Mouse (Mus musculus): Measurements from ENCODE around the gene Cdk1. TPM values are rescaled to one million over a fixed set of nuclear protein-coding genes. Genes with fewer than 3 reads are reported as not detected.

Gene Cdk1
- polyA plus RNA-seq, 1 experiment: 24.3 TPM

- no peaks in the 10 kb centered on the region for H3K27me3 ChIP-seq (replicated peaks)
- H3K36me3 ChIP-seq (replicated peaks; ENCODE audit: low read length): peaks cover 53% of the 10 kb centered on the region
- H3K4me1 ChIP-seq: peaks cover 7% of the 10 kb centered on the region; the same call in 1 of the 2 replicates
- H3K9me3 ChIP-seq: no peaks in the 10 kb centered on the region
- no peak for TF ChIP-seq GATA1 (IDR thresholded peaks at IDR 0.05; ENCODE audit: borderline replicate concordance, low read length)
- no peak for TF ChIP-seq FLI1 (IDR thresholded peaks at IDR 0.05; ENCODE audit: low read length)
- no peak overlapping the region for H3K4me3 ChIP-seq (replicated peaks)
These were observed 19.5 kb downstream of the Cdk1 start for GRCm38 (mm10) chr10:69333212-69333611.

GRCm38 (mm10) chr10:69331231-69331630, 21.5 kb downstream of the Cdk1 start:
- peaks cover 7% of the 10 kb centered on the region; the same call in 1 of the 2 replicates for H3K4me1 ChIP-seq
- no peaks in the 10 kb centered on the region for H3K27me3 ChIP-seq (replicated peaks)
- peaks cover 33% of the 10 kb centered on the region for H3K36me3 ChIP-seq (replicated peaks; ENCODE audit: low read length)
- no peak for TF ChIP-seq GATA1 (IDR thresholded peaks at IDR 0.05; ENCODE audit: borderline replicate concordance, low read length)
- no peak for TF ChIP-seq FLI1 (IDR thresholded peaks at IDR 0.05; ENCODE audit: low read length)
- no peak overlapping the region for H3K4me3 ChIP-seq (replicated peaks)
- no peaks in the 10 kb centered on the region for H3K9me3 ChIP-seq

- H3K4me1 ChIP-seq: peaks cover 7% of the 10 kb centered on the region; the same call in 1 of the 2 replicates
- peaks cover 7% of the 10 kb centered on the region for H3K36me3 ChIP-seq (replicated peaks; ENCODE audit: low read length)
- TF ChIP-seq FLI1 (IDR thresholded peaks at IDR 0.05; ENCODE audit: low read length) (no peak), GATA1 (IDR thresholded peaks at IDR 0.05; ENCODE audit: borderline replicate concordance, low read length) (no peak)
- H3K9me3 ChIP-seq: no peaks in the 10 kb centered on the region
- H3K27me3 ChIP-seq (replicated peaks): no peaks in the 10 kb centered on the region
- H3K4me3 ChIP-seq (replicated peaks): no peak overlapping the region
These were observed 24.1 kb downstream of the Cdk1 start for GRCm38 (mm10) chr10:69328656-69329046.

GRCm38 (mm10) chr10:69328029-69328655, 24.6 kb downstream of the Cdk1 start:
- Histone ChIP-seq H3K27me3 (replicated peaks) (no peaks in the 10 kb centered on the region), H3K36me3 (replicated peaks; ENCODE audit: low read length) (peaks cover 2% of the 10 kb centered on the region), H3K4me1 (peaks cover 7% of the 10 kb centered on the region; the same call in 1 of the 2 replicates), H3K4me3 (replicated peaks) (no peak overlapping the region), H3K9me3 (no peaks in the 10 kb centered on the region)
- TF ChIP-seq FLI1 (IDR thresholded peaks at IDR 0.05; ENCODE audit: low read length): no peak
- no peak for TF ChIP-seq GATA1 (IDR thresholded peaks at IDR 0.05; ENCODE audit: borderline replicate concordance, low read length)

- H3K27me3 ChIP-seq (replicated peaks): no peaks in the 10 kb centered on the region
- TF ChIP-seq FLI1 (IDR thresholded peaks at IDR 0.05; ENCODE audit: low read length) (no peak), GATA1 (IDR thresholded peaks at IDR 0.05; ENCODE audit: borderline replicate concordance, low read length) (no peak)
These were observed 25.4 kb downstream of the Cdk1 start for GRCm38 (mm10) chr10:69327362-69327761.

GRCm38 (mm10) chr10:69326433-69326832, 26.3 kb downstream of the Cdk1 start:
- no peaks in the 10 kb centered on the region for H3K9me3 ChIP-seq
- TF ChIP-seq GATA1 (IDR thresholded peaks at IDR 0.05; ENCODE audit: borderline replicate concordance, low read length): no peak
- TF ChIP-seq FLI1 (IDR thresholded peaks at IDR 0.05; ENCODE audit: low read length): no peak
- peaks cover 4% of the 10 kb centered on the region for H3K27me3 ChIP-seq (replicated peaks)
- no peaks in the 10 kb centered on the region for H3K36me3 ChIP-seq (replicated peaks; ENCODE audit: low read length)
- no peak overlapping the region for H3K4me3 ChIP-seq (replicated peaks)
- H3K4me1 ChIP-seq: peaks cover 7% of the 10 kb centered on the region

More at GRCm38 (mm10) chr10:69327362-69327761, 25.4 kb downstream of the Cdk1 start:
- Histone ChIP-seq H3K4me3 (replicated peaks) (no peak overlapping the region), H3K36me3 (replicated peaks; ENCODE audit: low read length) (no peaks in the 10 kb centered on the region), H3K4me1 (peaks cover 7% of the 10 kb centered on the region; the same call in 1 of the 2 replicates), H3K9me3 (no peaks in the 10 kb centered on the region)

GRCm38 (mm10) chr10:69324816-69325215, 27.9 kb downstream of the Cdk1 start:
- Histone ChIP-seq H3K4me1 (peaks cover 10% of the 10 kb centered on the region), H3K4me3 (replicated peaks) (no peak overlapping the region), H3K27me3 (replicated peaks) (peaks cover 14% of the 10 kb centered on the region)

GRCm38 (mm10) chr10:69323986-69324385, 28.8 kb downstream of the Cdk1 start:
- H3K9me3 ChIP-seq: peaks cover 17% of the 10 kb centered on the region
- H3K4me1 ChIP-seq: peaks cover 8% of the 10 kb centered on the region
- no peak for TF ChIP-seq FLI1 (IDR thresholded peaks at IDR 0.05; ENCODE audit: low read length)
- TF ChIP-seq GATA1 (IDR thresholded peaks at IDR 0.05; ENCODE audit: borderline replicate concordance, low read length): no peak
- H3K27me3 ChIP-seq (replicated peaks): peaks cover 17% of the 10 kb centered on the region
- no peaks in the 10 kb centered on the region for H3K36me3 ChIP-seq (replicated peaks; ENCODE audit: low read length)
- H3K4me3 ChIP-seq (replicated peaks): no peak overlapping the region

More at GRCm38 (mm10) chr10:69324816-69325215, 27.9 kb downstream of the Cdk1 start:
- Histone ChIP-seq H3K9me3 (peaks cover 9% of the 10 kb centered on the region), H3K36me3 (replicated peaks; ENCODE audit: low read length) (no peaks in the 10 kb centered on the region)
- TF ChIP-seq FLI1 (IDR thresholded peaks at IDR 0.05; ENCODE audit: low read length): no peak
- TF ChIP-seq GATA1 (IDR thresholded peaks at IDR 0.05; ENCODE audit: borderline replicate concordance, low read length): no peak

- H3K4me1 ChIP-seq: peaks cover 4% of the 10 kb centered on the region
- TF ChIP-seq FLI1 (IDR thresholded peaks at IDR 0.05; ENCODE audit: low read length): no peak
- TF ChIP-seq GATA1 (IDR thresholded peaks at IDR 0.05; ENCODE audit: borderline replicate concordance, low read length): no peak
- peaks cover 38% of the 10 kb centered on the region for H3K9me3 ChIP-seq
- H3K36me3 ChIP-seq (replicated peaks; ENCODE audit: low read length): no peaks in the 10 kb centered on the region
- H3K27me3 ChIP-seq (replicated peaks): peaks cover 23% of the 10 kb centered on the region
- H3K4me3 ChIP-seq (replicated peaks): no peak overlapping the region
These were observed 31.2 kb downstream of the Cdk1 start for GRCm38 (mm10) chr10:69321519-69322035.

Data from megakaryocyte, embryonic 14.5 days (primary cell).